Mouse (Mus musculus): ENCODE results near the gene Npffr2. TPM values are rescaled to one million over a fixed set of nuclear protein-coding genes. Genes with fewer than 3 reads are reported as not detected.

Npffr2 gene
- polyA plus RNA-seq, 1 experiment from 2014 or later: 0.83 TPM

DNA sequence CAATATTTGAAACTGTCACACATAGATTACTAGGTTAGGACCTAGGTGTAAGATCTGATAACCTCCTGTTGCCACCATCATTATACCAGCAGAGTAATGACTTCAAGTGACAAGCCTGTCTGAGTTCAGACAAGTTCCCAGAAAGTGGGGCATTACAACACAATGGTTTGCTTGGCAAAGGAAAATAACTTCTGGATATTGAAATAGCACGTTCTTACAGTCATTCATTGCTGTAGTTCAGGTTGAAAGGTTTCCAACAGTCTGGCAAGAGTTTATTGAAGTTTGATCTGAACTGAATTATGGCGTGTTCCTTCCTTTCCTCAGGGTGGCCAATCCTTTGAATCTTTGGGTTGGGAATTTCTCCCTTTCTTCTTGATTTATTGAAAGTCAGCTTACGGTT lies 57.8 kb downstream of the Npffr2 start:
- no peak overlapping the region for H3K4me2 ChIP-seq (ENCODE audit: low read depth, low read length)
- H3K36me3 ChIP-seq (replicated peaks; ENCODE audit: control insufficient read depth, insufficient read depth, low read depth, low read length): no peaks in the 10 kb centered on the region
- no peaks in the 10 kb centered on the region; the same call in 1 of the 2 replicates for H3K9me3 ChIP-seq (replicated peaks; ENCODE audit: control insufficient read depth, low read length)
- H3K4me3 ChIP-seq (ENCODE audit: low read depth, low read length): no peak overlapping the region
- ATAC-seq (replicated peaks; ENCODE audit: insufficient number of reproducible peaks, low FRiP score, low TSS enrichment, low read depth) (no peak), DNase-seq (ENCODE audit: low spot score) (no peak)
- H3K4me1 ChIP-seq (ENCODE audit: control insufficient read depth, insufficient read depth, low read length): no peaks in the 10 kb centered on the region
- H3K9ac ChIP-seq (replicated peaks; ENCODE audit: low read length): no peak overlapping the region
- WGBS: 91% methylated on average over 3 of the region's 3 CpGs
- H3K27me3 ChIP-seq (ENCODE audit: control insufficient read depth, insufficient read depth, low read length): no peaks in the 10 kb centered on the region
- H3K27ac ChIP-seq (replicated peaks; ENCODE audit: low read depth, low read length): no peak overlapping the region

DNA sequence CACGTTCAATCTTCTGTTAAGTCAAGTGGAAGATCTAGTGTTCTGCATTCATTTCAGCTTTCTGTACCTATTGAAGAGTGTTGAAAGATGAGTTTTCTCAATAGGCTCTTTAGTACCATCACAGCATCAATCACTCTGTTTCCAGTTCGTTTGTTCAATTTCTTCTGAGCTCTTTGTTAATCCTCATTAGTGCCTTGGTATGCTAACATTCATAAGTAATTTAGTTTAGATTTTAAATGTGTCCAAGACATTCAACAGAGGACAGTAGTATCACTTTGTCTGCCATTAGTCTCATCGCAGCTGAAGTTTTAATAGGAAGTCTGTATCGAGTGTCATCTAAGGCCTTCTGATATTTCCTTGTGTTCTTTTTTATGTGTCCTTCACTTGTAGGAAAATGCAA lies 65.1 kb downstream of the Npffr2 start:
- no peak overlapping the region for H3K27ac ChIP-seq (replicated peaks; ENCODE audit: low read depth, low read length)
- 82% methylated on average over 4 of the region's 4 CpGs for WGBS
- H3K4me3 ChIP-seq (ENCODE audit: low read depth, low read length): no peak overlapping the region
- H3K4me2 ChIP-seq (ENCODE audit: low read depth, low read length): no peak overlapping the region
- H3K9me3 ChIP-seq (replicated peaks; ENCODE audit: control insufficient read depth, low read length): no peaks in the 10 kb centered on the region; the same call in 1 of the 2 replicates
- DNase-seq (ENCODE audit: low spot score) (no peak), ATAC-seq (replicated peaks; ENCODE audit: insufficient number of reproducible peaks, low FRiP score, low TSS enrichment, low read depth) (no peak)
- no peaks in the 10 kb centered on the region for H3K36me3 ChIP-seq (replicated peaks; ENCODE audit: control insufficient read depth, insufficient read depth, low read depth, low read length)
- H3K9ac ChIP-seq (replicated peaks; ENCODE audit: low read length): no peak overlapping the region
- H3K4me1 ChIP-seq (ENCODE audit: control insufficient read depth, insufficient read depth, low read length): no peaks in the 10 kb centered on the region
- H3K27me3 ChIP-seq (ENCODE audit: control insufficient read depth, insufficient read depth, low read length): no peaks in the 10 kb centered on the region

DNA sequence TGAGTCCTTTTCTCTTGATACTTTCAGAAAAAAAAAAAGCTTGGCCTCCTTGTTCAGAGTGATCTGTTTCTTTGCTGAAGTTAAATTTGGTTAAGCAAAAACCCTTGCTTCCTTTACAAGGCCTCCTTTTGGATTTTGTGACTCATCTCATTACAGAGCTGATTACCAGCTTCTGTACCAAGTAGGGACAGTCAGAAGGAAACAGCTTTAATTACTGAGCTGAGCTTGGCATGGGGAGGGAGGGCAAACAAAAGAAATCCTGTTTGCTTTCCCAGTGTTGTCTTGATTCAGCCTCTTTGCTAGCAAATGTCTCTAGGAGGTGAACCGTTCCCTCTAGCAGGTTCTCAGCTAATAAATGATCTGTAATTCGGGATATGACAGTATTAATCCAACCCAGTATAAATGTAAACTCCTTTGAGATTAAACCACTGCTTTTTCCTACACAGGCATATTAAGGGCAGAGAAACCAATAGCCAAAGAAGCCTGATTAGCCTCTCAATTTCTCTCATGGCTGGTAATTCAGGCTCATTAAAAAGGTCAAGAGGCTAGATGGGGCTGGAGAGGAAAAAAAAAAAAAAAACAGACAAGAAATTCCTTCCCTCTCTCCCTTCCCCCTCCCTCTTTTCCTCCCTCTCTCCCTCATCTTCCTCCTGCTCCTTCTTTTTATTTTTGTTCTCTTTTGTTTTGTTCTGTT lies 84.2 kb downstream of the Npffr2 start:
- no peak for DNase-seq (ENCODE audit: low spot score)
- no peak for ATAC-seq (replicated peaks; ENCODE audit: insufficient number of reproducible peaks, low FRiP score, low TSS enrichment, low read depth)
- H3K27ac ChIP-seq (replicated peaks; ENCODE audit: low read depth, low read length): no peak overlapping the region

DNA sequence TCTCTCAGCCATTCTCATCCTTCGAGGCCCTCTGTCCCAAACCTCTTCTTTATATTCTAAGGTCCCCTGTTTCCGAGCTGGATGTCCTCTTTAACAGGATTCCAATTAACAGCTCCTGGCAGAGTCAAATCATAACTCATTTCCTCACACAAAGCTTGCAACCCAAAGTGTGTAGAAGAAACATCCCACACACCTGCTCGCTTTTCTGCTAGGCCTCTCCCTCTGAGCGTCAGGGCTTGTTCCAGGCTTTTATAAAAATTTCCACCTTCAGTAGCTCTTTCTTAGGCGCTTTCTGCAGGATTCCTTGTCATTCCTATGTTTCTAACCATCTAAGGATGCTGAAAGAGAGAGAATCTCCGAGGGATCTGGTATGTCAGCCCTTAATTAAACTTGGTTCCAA lies 85.0 kb downstream of the Npffr2 start:
- H3K4me1 ChIP-seq (ENCODE audit: control insufficient read depth, insufficient read depth, low read length): no peaks in the 10 kb centered on the region

More for the DNA sequence above, 84.2 kb downstream of the Npffr2 start:
- no peak overlapping the region for H3K4me2 ChIP-seq (ENCODE audit: low read depth, low read length)
- no peaks in the 10 kb centered on the region for H3K36me3 ChIP-seq (replicated peaks; ENCODE audit: control insufficient read depth, insufficient read depth, low read depth, low read length)
- no peaks in the 10 kb centered on the region for H3K4me1 ChIP-seq (ENCODE audit: control insufficient read depth, insufficient read depth, low read length)
- no peaks in the 10 kb centered on the region for H3K27me3 ChIP-seq (ENCODE audit: control insufficient read depth, insufficient read depth, low read length)
- no peak overlapping the region for H3K4me3 ChIP-seq (ENCODE audit: low read depth, low read length)
- H3K9me3 ChIP-seq (replicated peaks; ENCODE audit: control insufficient read depth, low read length): no peaks in the 10 kb centered on the region
- H3K9ac ChIP-seq (replicated peaks; ENCODE audit: low read length): no peak overlapping the region
- 26% methylated on average over 2 of the region's 2 CpGs for WGBS

DNA sequence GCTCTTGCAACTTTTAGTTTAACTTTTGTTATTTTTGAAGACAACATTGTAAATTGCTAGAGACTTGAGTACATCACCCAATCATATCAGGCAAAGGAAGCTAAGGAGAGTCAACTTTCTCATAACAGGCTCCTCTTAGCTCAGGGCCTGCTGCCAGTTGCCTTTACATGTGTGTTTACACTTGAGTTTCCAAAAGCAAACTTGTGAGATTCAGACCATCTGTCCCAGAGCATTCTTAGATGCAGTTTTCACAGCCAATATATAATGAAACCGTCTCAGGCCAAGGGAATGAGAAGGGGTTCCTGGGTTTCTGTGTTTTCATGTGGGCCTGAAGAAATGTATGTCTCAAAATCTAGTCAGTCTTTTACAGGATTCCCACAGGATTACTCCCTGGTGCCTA lies 104.4 kb downstream of the Npffr2 start:
- Histone ChIP-seq H3K4me2 (ENCODE audit: low read depth, low read length) (no peak overlapping the region), H3K4me1 (ENCODE audit: control insufficient read depth, insufficient read depth, low read length) (no peaks in the 10 kb centered on the region), H3K9me3 (replicated peaks; ENCODE audit: control insufficient read depth, low read length) (no peaks in the 10 kb centered on the region), H3K27ac (replicated peaks; ENCODE audit: low read depth, low read length) (no peak overlapping the region), H3K4me3 (ENCODE audit: low read depth, low read length) (no peak overlapping the region), H3K9ac (replicated peaks; ENCODE audit: low read length) (no peak overlapping the region), H3K36me3 (replicated peaks; ENCODE audit: control insufficient read depth, insufficient read depth, low read depth, low read length) (no peaks in the 10 kb centered on the region), H3K27me3 (ENCODE audit: control insufficient read depth, insufficient read depth, low read length) (no peaks in the 10 kb centered on the region)
- DNase-seq (ENCODE audit: low spot score): no peak
- no peak for ATAC-seq (replicated peaks; ENCODE audit: insufficient number of reproducible peaks, low FRiP score, low TSS enrichment, low read depth)
- 73% methylated on average over 1 of the region's 1 CpGs for WGBS

More for the DNA sequence above, 85.0 kb downstream of the Npffr2 start:
- Histone ChIP-seq H3K4me3 (ENCODE audit: low read depth, low read length) (no peak overlapping the region), H3K9ac (replicated peaks; ENCODE audit: low read length) (no peak overlapping the region), H3K27me3 (ENCODE audit: control insufficient read depth, insufficient read depth, low read length) (no peaks in the 10 kb centered on the region), H3K9me3 (replicated peaks; ENCODE audit: control insufficient read depth, low read length) (no peaks in the 10 kb centered on the region), H3K36me3 (replicated peaks; ENCODE audit: control insufficient read depth, insufficient read depth, low read depth, low read length) (no peaks in the 10 kb centered on the region), H3K4me2 (ENCODE audit: low read depth, low read length) (no peak overlapping the region), H3K27ac (replicated peaks; ENCODE audit: low read depth, low read length) (no peak overlapping the region)
- 60% methylated on average over 6 of the region's 6 CpGs for WGBS
- ATAC-seq (replicated peaks; ENCODE audit: insufficient number of reproducible peaks, low FRiP score, low TSS enrichment, low read depth) (no peak), DNase-seq (ENCODE audit: low spot score) (no peak)

Other genes with a start within 250 kb of the Npffr2 start
- not detected in 2 replicates for gene Gc, start 69.5 kb upstream of the Npffr2 start, polyA plus RNA-seq (2014; fragmentation: Nextera tagmentation; extraction: Ambion mirVana)

Data from embryonic facial prominence, embryonic 11.5 days (tissue).